Mouse (Mus musculus) urinary bladder, adult 18-20 months (tissue): ENCODE data around the gene Wnt4.

Experiments used
- DNase-seq, 2 experiments: peaks; one replicate each; pipeline ENCODE4 v3.0.0; 2022; ENCODE audit warnings: low spot score in 2 of 2, mixed read lengths in 2 of 2

The Wnt4 gene

GRCm38 (mm10) chr4:137306991-137307706 lies 29.9 kb downstream of the Wnt4 start:
- DNase-seq: peak in 1 of 2 experiments; percentile 65

- DNase-seq: no peak
These were observed 31.1 kb downstream of the Wnt4 start for GRCm38 (mm10) chr4:137308377-137308776.

- no peak for DNase-seq
These were observed 36.2 kb downstream of the Wnt4 start for GRCm38 (mm10) chr4:137313511-137313910.

- DNase-seq: no peak
These were observed 37.3 kb downstream of the Wnt4 start for GRCm38 (mm10) chr4:137314561-137314960.

GRCm38 (mm10) chr4:137315061-137315460 lies 37.8 kb downstream of the Wnt4 start:
- DNase-seq: no peak

- no peak for DNase-seq
These were observed 38.9 kb downstream of the Wnt4 start for GRCm38 (mm10) chr4:137316027-137316770.

- no peak for DNase-seq
These were observed 47.6 kb downstream of the Wnt4 start for GRCm38 (mm10) chr4:137324926-137325325.

- DNase-seq: no peak
These were observed 49.2 kb downstream of the Wnt4 start for GRCm38 (mm10) chr4:137326494-137326893.

GRCm38 (mm10) chr4:137332051-137332450 lies 54.8 kb downstream of the Wnt4 start:
- DNase-seq: no peak

- DNase-seq: no peak
These were observed 59.2 kb downstream of the Wnt4 start for GRCm38 (mm10) chr4:137336468-137336867.

- no peak for DNase-seq
These were observed 62.1 kb downstream of the Wnt4 start for GRCm38 (mm10) chr4:137339415-137339814.

- DNase-seq: no peak
These were observed 65.5 kb downstream of the Wnt4 start for GRCm38 (mm10) chr4:137342816-137343215.

- DNase-seq: no peak
These were observed 67.8 kb downstream of the Wnt4 start for GRCm38 (mm10) chr4:137345112-137345511.

GRCm38 (mm10) chr4:137345790-137346189 lies 68.5 kb downstream of the Wnt4 start:
- DNase-seq: no peak
